Mouse (Mus musculus) left cerebral cortex, adult 11 months (tissue): ENCODE measurements around the gene Gm21983.

Experiments used
- DNase-seq: peaks from one replicate; pipeline ENCODE4 v3.0.0; 2022; ENCODE audit warnings: low spot score

Gene Gm21983

DNA sequence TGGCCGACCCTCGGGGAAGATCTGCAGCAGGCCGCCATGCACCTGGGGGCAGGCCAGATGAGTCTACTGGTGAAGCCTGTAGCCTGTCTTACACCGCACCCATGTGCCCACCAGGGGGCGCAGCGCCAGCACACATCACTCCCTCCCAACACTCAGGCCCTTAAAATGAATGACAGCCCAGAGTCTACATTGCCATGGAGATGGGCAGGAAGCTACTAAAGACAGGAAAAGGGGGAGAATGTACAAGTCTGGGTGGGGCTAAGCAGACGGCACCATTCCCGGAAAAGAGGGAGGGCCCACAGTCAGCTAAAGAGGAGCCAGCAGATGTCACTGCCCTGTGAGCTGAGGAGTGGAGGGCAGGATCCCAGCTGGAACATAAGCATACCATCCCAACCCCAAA, 21.0 kb downstream of the Gm21983 start:
- DNase-seq: peak; percentile 87

DNA sequence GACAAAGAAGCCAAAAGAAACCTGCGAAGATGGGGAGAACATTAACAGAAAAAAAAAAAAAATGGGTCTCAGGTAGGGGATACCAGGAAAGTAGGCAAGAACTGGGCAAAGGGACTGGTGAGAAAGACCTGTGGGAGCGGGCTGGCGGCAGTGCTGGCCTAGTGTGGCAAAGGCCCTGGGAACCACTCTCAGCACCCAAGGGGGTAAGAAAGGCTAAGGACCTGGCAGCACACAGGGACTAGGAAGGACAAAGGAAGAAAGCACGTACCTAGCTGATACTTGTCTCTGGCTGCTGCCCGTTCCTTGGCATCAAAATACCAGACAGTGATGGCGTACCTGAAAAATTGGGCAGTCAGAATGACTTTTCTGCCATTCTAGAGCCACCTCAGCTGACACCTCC, 21.6 kb downstream of the Gm21983 start:
- no peak for DNase-seq

DNA sequence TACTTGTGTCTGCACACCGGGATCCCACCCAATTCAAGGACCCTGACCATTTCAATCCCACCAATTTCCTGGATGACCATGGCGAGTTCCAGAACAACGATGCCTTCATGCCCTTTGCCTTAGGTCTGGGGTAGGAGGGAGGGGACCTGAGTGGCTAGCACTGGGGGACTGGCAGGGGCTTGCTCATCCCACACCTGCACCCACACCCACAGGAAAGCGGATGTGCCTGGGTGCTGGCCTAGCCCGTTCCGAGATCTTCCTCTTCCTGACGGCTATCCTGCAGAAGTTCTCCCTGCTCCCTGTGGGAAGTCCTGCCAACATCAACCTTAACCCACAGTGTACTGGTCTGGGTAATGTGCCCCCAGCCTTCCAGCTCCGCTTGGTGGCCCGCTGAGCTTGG, 22.7 kb downstream of the Gm21983 start:
- DNase-seq: no peak

- DNase-seq: no peak
Observed at GRCm38 (mm10) chr7:27156005-27156404, 24.9 kb downstream of the Gm21983 start.

- DNase-seq: no peak
Observed at GRCm38 (mm10) chr7:27153205-27153764, 27.6 kb downstream of the Gm21983 start, which contains the start of gene Cyp2t4. Cyp2t4 (plus strand) TSS chr7:27153714.

- no peak for DNase-seq
Observed at GRCm38 (mm10) chr7:27136410-27136996, 44.4 kb downstream of the Gm21983 start.

GRCm38 (mm10) chr7:27133757-27134156, 47.1 kb downstream of the Gm21983 start:
- no peak for DNase-seq

- no peak for DNase-seq
Observed at GRCm38 (mm10) chr7:27133156-27133555, 47.7 kb downstream of the Gm21983 start.

DNA sequence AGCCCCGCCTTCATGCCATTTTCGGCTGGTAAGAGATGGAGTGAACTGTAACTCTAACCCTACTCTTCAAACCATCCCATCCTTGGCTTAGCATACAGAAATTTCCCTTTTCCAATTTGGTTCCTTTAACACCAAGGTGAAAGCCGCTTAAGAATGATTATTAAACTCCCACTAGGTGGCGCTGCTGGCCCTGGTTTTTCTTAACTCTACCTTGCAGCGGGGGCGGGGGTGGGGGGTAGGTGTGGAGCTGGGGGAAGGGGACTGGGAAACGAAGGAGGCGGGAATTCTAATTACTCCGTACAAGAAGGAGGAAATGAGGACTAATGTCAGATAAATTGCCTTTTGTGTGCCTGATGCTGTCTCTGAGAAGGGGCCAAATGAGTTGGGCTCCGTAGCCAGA, 48.3 kb downstream of the Gm21983 start:
- no peak for DNase-seq

GRCm38 (mm10) chr7:27131387-27131786, 49.5 kb downstream of the Gm21983 start:
- DNase-seq: no peak

DNA sequence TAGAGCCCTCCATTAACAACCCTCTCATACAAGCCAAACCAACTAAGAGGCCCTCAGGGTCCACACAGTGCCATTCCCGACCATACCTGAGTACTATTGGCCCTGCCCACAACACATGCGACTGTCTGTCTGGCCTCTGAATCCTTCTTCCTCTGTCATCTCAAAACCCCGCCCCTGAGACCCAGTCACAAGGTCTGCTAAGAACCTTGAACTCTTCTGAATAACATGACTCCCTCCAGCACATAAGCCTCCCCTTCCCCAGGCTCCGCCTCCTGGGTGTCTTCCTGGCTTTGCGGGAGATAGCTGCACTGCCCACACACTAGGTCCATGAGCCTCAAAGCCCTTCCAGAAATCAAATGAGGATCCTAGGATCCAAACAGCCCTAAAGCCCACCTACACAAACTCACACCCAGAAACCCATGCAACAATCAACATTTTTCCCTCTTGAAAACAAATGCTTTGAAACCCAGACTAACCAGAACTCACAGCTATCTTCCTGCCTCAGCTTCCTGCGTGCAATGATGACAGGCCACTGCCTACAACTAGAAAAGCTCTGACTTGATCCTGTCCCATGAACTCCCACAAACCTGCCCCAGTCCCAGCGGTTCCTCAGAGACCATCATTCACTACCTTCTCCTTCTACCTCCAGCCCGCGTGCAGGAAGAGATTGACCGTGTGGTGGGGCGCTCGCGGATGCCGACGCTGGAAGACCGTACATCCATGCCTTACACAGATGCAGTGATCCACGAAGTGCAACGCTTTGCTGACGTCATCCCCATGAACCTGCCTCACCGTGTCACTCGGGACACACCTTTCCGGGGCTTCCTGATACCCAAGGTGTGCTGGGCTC, 50.1 kb downstream of the Gm21983 start:
- no peak for DNase-seq

DNA sequence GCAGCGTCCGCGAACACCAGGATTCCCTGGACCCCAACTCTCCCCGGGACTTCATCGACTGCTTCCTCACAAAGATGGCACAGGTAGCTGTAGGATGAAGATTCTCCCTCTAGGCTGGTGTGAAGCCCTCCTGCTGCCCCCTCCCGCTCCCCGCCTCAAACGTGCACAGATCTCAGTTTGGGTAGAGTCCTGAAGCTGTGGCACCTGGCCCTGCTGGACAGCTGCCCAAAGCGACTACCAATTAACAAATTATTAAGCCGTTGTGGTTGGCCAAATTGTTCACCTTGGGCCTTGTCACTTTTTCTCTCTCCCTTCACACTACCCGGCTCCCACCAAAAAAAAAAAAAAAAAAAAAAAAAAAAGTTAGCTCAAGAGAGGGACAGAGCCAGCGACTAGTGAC, 51.1 kb downstream of the Gm21983 start:
- DNase-seq: no peak

DNA sequence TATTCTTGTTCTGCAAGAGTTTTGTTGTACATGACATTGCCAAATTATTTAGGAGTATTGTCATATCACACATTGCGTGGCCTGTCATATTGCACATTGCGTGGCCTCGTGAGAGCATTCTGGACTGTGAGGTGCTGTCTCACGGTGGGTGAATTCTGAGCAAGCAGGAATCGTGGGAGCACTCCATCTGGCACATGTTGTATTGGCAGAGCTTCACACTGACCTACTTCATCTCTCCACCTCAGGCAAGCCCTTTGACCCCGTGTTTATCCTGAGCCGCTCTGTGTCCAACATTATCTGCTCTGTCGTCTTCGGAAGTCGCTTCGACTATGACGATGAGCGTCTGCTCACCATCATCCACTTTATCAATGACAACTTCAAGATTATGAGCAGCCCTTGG, 51.9 kb downstream of the Gm21983 start:
- no peak for DNase-seq

DNA sequence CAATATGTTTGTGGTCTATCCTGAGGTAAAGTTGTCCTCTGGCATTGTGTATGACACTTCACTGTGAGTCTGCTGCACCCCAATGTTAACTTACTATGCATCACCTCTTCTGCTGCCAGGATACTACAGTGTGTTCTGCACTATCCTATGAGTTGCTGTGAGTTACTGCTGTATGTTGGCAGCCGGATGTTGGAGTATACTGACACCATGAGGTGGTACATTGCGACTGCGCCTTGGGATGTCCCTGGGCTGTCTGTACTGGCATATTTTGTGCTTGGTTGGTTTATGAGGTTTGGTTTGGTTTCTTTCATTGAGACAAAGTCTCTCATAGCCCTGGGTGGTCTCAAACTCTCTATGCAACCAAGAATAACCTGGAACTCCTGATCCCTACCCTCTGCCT, 52.7 kb downstream of the Gm21983 start:
- DNase-seq: no peak

DNA sequence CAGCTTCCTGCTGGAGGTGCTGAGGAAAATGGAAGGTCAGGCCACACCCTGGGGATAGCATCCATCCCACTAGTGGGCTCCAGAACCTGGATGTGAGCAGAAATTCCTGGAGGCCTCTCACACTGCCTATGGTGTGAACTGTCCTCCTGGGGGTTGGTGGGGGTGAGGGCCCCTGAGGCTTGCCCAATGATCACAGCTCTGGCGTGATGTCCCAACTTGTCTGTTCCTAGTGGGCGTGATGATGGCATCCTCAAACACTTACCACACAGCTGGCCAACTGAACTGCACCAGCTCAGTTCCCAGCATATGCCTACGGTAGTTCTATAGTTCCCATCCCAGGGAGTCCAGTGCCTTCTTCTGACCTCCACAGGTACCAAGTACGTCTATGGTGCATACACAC, 55.9 kb downstream of the Gm21983 start:
- no peak for DNase-seq

DNA sequence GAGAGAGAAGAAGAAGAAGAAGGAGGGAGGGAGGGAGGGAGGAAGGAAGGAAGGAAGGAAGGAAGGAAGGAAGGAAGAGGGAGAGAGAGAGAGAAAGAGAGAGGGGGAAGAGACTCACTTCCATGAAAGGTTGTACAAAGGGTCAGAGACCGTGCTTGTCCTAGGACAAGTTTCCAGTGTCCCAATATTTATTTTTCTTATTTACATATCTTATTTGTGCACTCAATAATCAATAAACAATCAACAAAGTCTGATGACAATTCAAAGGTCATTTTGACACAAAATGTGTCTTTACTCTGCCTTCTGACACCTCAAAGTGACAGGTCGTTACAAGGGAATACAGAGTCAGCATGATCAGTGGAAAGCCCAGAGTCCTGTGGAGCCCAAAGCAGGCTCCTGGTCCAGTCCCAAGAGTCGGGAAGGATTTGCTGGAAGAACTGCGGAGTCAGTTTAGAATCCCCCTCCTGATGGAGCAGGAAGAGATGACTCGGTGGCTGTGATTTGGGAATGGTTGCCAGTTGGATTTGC, 56.5 kb downstream of the Gm21983 start:
- DNase-seq: no peak

GRCm38 (mm10) chr7:27119676-27120075, 61.2 kb downstream of the Gm21983 start, which contains the start of gene Cyp2f2:
Cyp2f2 (plus strand) TSS chr7:27119909.
- no peak for DNase-seq
